29 mouse cellular contexts compared by ENCODE assay signal in genomic region chr9:65563073-65563472, GRCm38 (mm10). TPM values are rescaled to one million over a fixed set of nuclear protein-coding genes. Genes with fewer than 3 reads are reported as not detected.
A peak's percentile ranks its signal among the peaks of the same experiment; 100 is the strongest.
DNase-seq lines count a peak whose midpoint lies in the region; ATAC-seq and TF ChIP-seq lines count a peak whose summit lies in the region.
"Had no signal": no experiment of that assay in that cellular context is flagged by ENCODE, and none has a peak within 500 bp of the region (broad histone marks: within the 10 kb centered on the region; RNA-seq: fewer than 3 reads in every experiment).

No protein-coding gene starts in this region.

- H3K36me3 ChIP-seq in heart, embryonic 11.5 days (ENCODE audit: control insufficient read depth, insufficient read depth, low read length), result peaks cover 23% of the 10 kb centered on the region
- peaks cover 100% of the 10 kb centered on the region for H3K36me3 ChIP-seq in liver, embryonic 12.5 days
- H3K36me3 ChIP-seq in liver, postnatal 0 days (replicated peaks; ENCODE audit: insufficient read depth, low read length), result peaks cover 86% of the 10 kb centered on the region
- H3K36me3 ChIP-seq in embryonic facial prominence, embryonic 10.5 days (replicated peaks), result peaks cover 91% of the 10 kb centered on the region

- WGBS in heart, embryonic 11.5 days (ENCODE audit: insufficient replicate concordance), result 94% methylated on average over 5 of the region's 5 CpGs
- WGBS in liver, embryonic 12.5 days (ENCODE audit: insufficient replicate concordance), result 86% methylated on average over 5 of the region's 5 CpGs
- 87% methylated on average over 5 of the region's 5 CpGs for WGBS in liver, postnatal 0 days (ENCODE audit: insufficient replicate concordance)
- 91% methylated on average over 5 of the region's 5 CpGs for WGBS in embryonic facial prominence, embryonic 10.5 days

- TF ChIP-seq EP300 in liver, postnatal 0 days (IDR thresholded peaks at IDR 0.05; ENCODE audit: low read depth), result no peak

- H3K4me2 ChIP-seq in heart, embryonic 11.5 days, result no peak overlapping the region
- no peak overlapping the region for H3K4me2 ChIP-seq in liver, embryonic 12.5 days
- H3K4me2 ChIP-seq in liver, postnatal 0 days (ENCODE audit: low read depth, low read length), result no peak overlapping the region
- H3K4me2 ChIP-seq: embryonic facial prominence, embryonic 13.5 days; heart, embryonic 15.5 days; hindbrain, embryonic 12.5 days; midbrain, embryonic 12.5 days had no signal

- peak overlapping the region; percentile 63; the same call in 1 of the 2 replicates for H3K27ac ChIP-seq in heart, embryonic 11.5 days (ENCODE audit: low read depth, low read length)
- H3K27ac ChIP-seq in liver, embryonic 12.5 days, result peak overlapping the region; percentile 27; the same call in 1 of the 2 replicates
- no peak overlapping the region for H3K27ac ChIP-seq in liver, postnatal 0 days (ENCODE audit: low read depth)
- peak overlapping the region; percentile 76 for H3K27ac ChIP-seq in bone marrow macrophage, adult 2 months (ENCODE audit: insufficient read depth, low read depth, low read length)
- peak overlapping the region; percentile 80; the same call in 1 of the 2 replicates for H3K27ac ChIP-seq in embryonic facial prominence, embryonic 10.5 days (replicated peaks)
- H3K27ac ChIP-seq: embryonic facial prominence, embryonic 13.5 days; heart, embryonic 15.5 days; midbrain, embryonic 12.5 days had no signal

- no peak for TF ChIP-seq CTCF in liver, postnatal 0 days (IDR thresholded peaks at IDR 0.05; ENCODE audit: low read depth)
- TF ChIP-seq CTCF in bone marrow macrophage, adult 2 months (IDR thresholded peaks at IDR 0.05; ENCODE audit: low read depth, low read length), result no peak

- H3K4me1 ChIP-seq in heart, embryonic 11.5 days (ENCODE audit: control insufficient read depth, insufficient read depth, low read length), result peaks cover 20% of the 10 kb centered on the region
- H3K4me1 ChIP-seq in liver, embryonic 12.5 days, result peaks cover 67% of the 10 kb centered on the region
- peaks cover 27% of the 10 kb centered on the region for H3K4me1 ChIP-seq in liver, postnatal 0 days (ENCODE audit: insufficient read depth)
- H3K4me1 ChIP-seq in bone marrow macrophage, adult 2 months (ENCODE audit: control insufficient read depth, insufficient read depth, low read length), result peaks cover 80% of the 10 kb centered on the region
- H3K4me1 ChIP-seq in embryonic facial prominence, embryonic 10.5 days, result peaks cover 23% of the 10 kb centered on the region

- no peak for DNase-seq in heart, postnatal 4 days
- no peak for DNase-seq in liver, postnatal 0 days
- no peak for DNase-seq in embryonic facial prominence, embryonic 10.5 days (ENCODE audit: low spot score)
- DNase-seq in retina, embryonic 14.5 days (ENCODE audit: low spot score), result no peak
- DNase-seq: adrenal gland, postnatal 10 days; cerebellum, adult 2 months; cerebellum, postnatal 25 days; kidney, adult 8-10 months; kidney, postnatal 14 days; layer of hippocampus, postnatal 36 days; lung, adult 2 months; lung, postnatal 4 days; right cerebral cortex, postnatal 14 days; spleen, adult 18-20 months had no signal

- H3K9ac ChIP-seq in heart, embryonic 11.5 days (ENCODE audit: low read depth, low read length), result no peak overlapping the region
- H3K9ac ChIP-seq in liver, embryonic 12.5 days, result no peak overlapping the region
- H3K9ac ChIP-seq in liver, postnatal 0 days (replicated peaks), result no peak overlapping the region
- H3K9ac ChIP-seq: embryonic facial prominence, embryonic 13.5 days; heart, embryonic 15.5 days; hindbrain, embryonic 12.5 days; midbrain, embryonic 12.5 days had no signal

- no peaks in the 10 kb centered on the region for H3K27me3 ChIP-seq in heart, embryonic 11.5 days (ENCODE audit: control insufficient read depth, insufficient read depth, low read length)
- H3K27me3 ChIP-seq in liver, embryonic 12.5 days (replicated peaks), result no peaks in the 10 kb centered on the region
- H3K27me3 ChIP-seq in liver, postnatal 0 days (ENCODE audit: insufficient read depth, low read length), result no peaks in the 10 kb centered on the region
- H3K27me3 ChIP-seq in embryonic facial prominence, embryonic 10.5 days (replicated peaks; ENCODE audit: low read depth, poor library complexity, severe bottlenecking), result no peaks in the 10 kb centered on the region
- H3K27me3 ChIP-seq: embryonic facial prominence, embryonic 13.5 days; heart, embryonic 15.5 days; hindbrain, embryonic 12.5 days; midbrain, embryonic 12.5 days had no signal

- ATAC-seq in heart, embryonic 11.5 days (replicated peaks; ENCODE audit: insufficient number of reproducible peaks, low FRiP score, low TSS enrichment), result no peak
- no peak for ATAC-seq in liver, embryonic 12.5 days
- no peak for ATAC-seq in liver, postnatal 0 days
- ATAC-seq: forebrain, embryonic 14.5 days had no signal

- no peaks in the 10 kb centered on the region for H3K9me3 ChIP-seq in heart, embryonic 11.5 days (replicated peaks; ENCODE audit: control insufficient read depth, low read length)
- no peaks in the 10 kb centered on the region for H3K9me3 ChIP-seq in liver, embryonic 12.5 days (replicated peaks)
- no peaks in the 10 kb centered on the region for H3K9me3 ChIP-seq in liver, postnatal 0 days (ENCODE audit: low read length)
- H3K9me3 ChIP-seq in embryonic facial prominence, embryonic 10.5 days, result no peaks in the 10 kb centered on the region
- H3K9me3 ChIP-seq: embryonic facial prominence, embryonic 13.5 days; heart, embryonic 15.5 days; hindbrain, embryonic 12.5 days; midbrain, embryonic 12.5 days had no signal

- H3K4me3 ChIP-seq in heart, embryonic 11.5 days (ENCODE audit: low read depth, low read length), result no peak overlapping the region
- H3K4me3 ChIP-seq in liver, embryonic 12.5 days, result no peak overlapping the region
- no peak overlapping the region for H3K4me3 ChIP-seq in liver, postnatal 0 days (ENCODE audit: low read depth, low read length)
- no peak overlapping the region for H3K4me3 ChIP-seq in bone marrow macrophage, adult 2 months (ENCODE audit: insufficient read depth, low read length)
- no peak overlapping the region for H3K4me3 ChIP-seq in embryonic facial prominence, embryonic 10.5 days
- H3K4me3 ChIP-seq: embryonic facial prominence, embryonic 13.5 days; erythroblast, embryonic 14.5 days; heart, embryonic 15.5 days; hindbrain, embryonic 12.5 days; midbrain, embryonic 12.5 days had no signal

- no peak for TF ChIP-seq POLR2A in bone marrow macrophage, adult 2 months (IDR thresholded peaks at IDR 0.05; ENCODE audit: borderline replicate concordance, low read depth, low read length)

RNA-seq across cellular contexts. Expression of gene Plekho2, which starts 16.8 kb away (rescaled TPM):
- polyA plus RNA-seq in heart, embryonic 11.5 days (2014; fragmentation: Nextera tagmentation; extraction: Ambion mirVana), result 10.6 and 11.9 TPM in 2 replicates
- total RNA-seq in heart, postnatal 4 days (2021), result 10 to 100 TPM; 17.9 to 19.4 TPM
- 37.2 and 39.1 TPM in 2 replicates for polyA plus RNA-seq in liver, embryonic 12.5 days (2016; fragmentation: Nextera tagmentation; extraction: Ambion mirVana)
- polyA plus RNA-seq in liver, postnatal 0 days (2015; fragmentation: Nextera tagmentation; extraction: Ambion mirVana), result 14.3 and 14.5 TPM in 2 replicates
- polyA plus RNA-seq in bone marrow macrophage, adult 2 months (2012; ENCODE audit: insufficient read depth, insufficient read length, missing spikeins), result 193 and 213 TPM in 2 replicates
- 14.3 and 15.2 TPM in 2 replicates for polyA plus RNA-seq in embryonic facial prominence, embryonic 10.5 days (2016; fragmentation: Nextera tagmentation; extraction: Ambion mirVana)

RNA-seq across cellular contexts. Expression of gene Pif1, which starts 23.9 kb away (rescaled TPM):
- polyA plus RNA-seq in heart, embryonic 11.5 days (2014; fragmentation: Nextera tagmentation; extraction: Ambion mirVana), result 7.6 and 9.5 TPM in 2 replicates
- total RNA-seq in heart, postnatal 4 days (2021), result 1 to 10 TPM; 6.2 to 7.6 TPM
- 16.1 and 17.4 TPM in 2 replicates for polyA plus RNA-seq in liver, embryonic 12.5 days (2016; fragmentation: Nextera tagmentation; extraction: Ambion mirVana)
- polyA plus RNA-seq in liver, postnatal 0 days (2015; fragmentation: Nextera tagmentation; extraction: Ambion mirVana), result 3.2 and 3.5 TPM in 2 replicates
- 3.8 and 4.4 TPM in 2 replicates for polyA plus RNA-seq in bone marrow macrophage, adult 2 months (2012; ENCODE audit: insufficient read depth, insufficient read length, missing spikeins)
- 27.7 and 28.0 TPM in 2 replicates for polyA plus RNA-seq in embryonic facial prominence, embryonic 10.5 days (2016; fragmentation: Nextera tagmentation; extraction: Ambion mirVana)
- total RNA-seq: gastrocnemius, adult 8-10 months; monocyte, adult 5-6 weeks; neutrophil, adult 5-6 weeks had no signal

RNA-seq across cellular contexts. Expression of gene Ankdd1a, which starts 43.1 kb away (rescaled TPM):
- polyA plus RNA-seq in heart, embryonic 11.5 days (2014; fragmentation: Nextera tagmentation; extraction: Ambion mirVana), result not detected in 2 replicates
- total RNA-seq in heart, postnatal 4 days (2021), result not detected
- polyA plus RNA-seq in liver, embryonic 12.5 days (2016; fragmentation: Nextera tagmentation; extraction: Ambion mirVana), result not detected in 2 replicates
- not detected in 2 replicates for polyA plus RNA-seq in liver, postnatal 0 days (2015; fragmentation: Nextera tagmentation; extraction: Ambion mirVana)
- polyA plus RNA-seq in bone marrow macrophage, adult 2 months (2012; ENCODE audit: insufficient read depth, insufficient read length, missing spikeins), result 4.1 and 6.4 TPM in 2 replicates
- not detected in 2 replicates for polyA plus RNA-seq in embryonic facial prominence, embryonic 10.5 days (2016; fragmentation: Nextera tagmentation; extraction: Ambion mirVana)
- total RNA-seq: gastrocnemius, adult 8-10 months; granulocyte monocyte progenitor cell, adult 5-6 weeks; MEL had no signal
- polyA plus RNA-seq: C2C12; embryonic facial prominence, embryonic 13.5 days; erythroblast, embryonic 14.5 days; forebrain, embryonic 14.5 days; heart, embryonic 15.5 days; hindbrain, embryonic 12.5 days had no signal
